Mouse (Mus musculus) ZHBTc4 (cell line): ENCODE data around the gene R3hdm2.

ENCODE experiments used
- DNase-seq: peaks from one replicate; pipeline ENCODE4 v3.0.0-alpha.2; 2011; ENCODE audit warnings: low read depth, low spot score

Gene R3hdm2

DNA sequence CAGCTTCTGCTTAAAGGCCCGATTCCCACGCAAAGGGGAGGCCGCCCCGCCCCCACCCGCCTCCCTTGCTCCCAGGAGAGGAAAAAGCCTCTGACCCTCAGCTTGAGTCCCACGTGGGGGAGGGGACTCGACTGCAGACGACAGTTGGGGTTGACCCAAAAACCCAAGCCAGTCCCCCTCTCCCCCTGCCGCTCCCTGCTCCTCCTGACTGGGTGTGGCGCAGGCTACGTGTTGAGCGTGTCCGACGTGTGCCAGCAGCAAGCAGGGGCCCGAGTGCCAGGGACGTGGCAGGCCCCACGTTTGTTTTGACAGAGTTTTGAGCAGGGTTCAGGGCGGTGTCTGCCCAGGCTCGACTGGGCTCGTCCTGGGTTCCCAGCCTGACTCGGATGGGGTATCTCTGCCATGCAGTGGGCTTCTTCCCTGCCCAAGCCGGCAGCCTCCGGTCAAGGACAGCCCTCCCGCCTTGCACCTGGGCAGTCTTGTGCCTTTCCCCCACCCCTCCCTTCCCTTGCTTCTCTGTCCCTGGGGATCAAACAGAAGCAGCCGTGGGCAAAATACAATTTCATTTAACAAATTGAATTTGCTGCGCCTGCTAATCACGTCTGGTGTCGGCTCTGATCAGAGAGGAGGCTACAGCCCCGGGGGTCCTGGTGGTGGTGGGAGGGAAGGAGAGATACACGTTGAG lies 136.6 kb downstream of the R3hdm2 start:
- DNase-seq, result peak; percentile 65

DNA sequence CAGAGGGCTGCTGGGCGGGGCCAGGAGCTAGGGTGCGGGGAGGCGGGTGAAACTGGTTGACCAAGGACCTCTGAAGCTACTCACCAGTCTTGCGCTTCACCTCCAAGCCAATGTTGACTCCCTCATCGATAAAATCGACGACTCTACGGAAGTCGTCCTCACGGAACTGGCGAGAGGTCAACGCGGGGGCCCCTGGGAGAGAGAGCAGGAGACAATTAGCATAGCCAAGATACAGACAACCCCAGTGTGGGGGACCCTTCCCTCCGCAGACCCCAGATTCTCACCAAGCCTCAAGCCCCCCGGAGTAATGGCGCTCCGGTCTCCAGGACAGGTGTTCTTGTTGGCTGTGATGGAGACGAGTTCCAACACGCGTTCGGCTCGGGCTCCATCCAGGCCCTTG lies 137.8 kb downstream of the R3hdm2 start:
- peak; percentile 46 for DNase-seq

DNA sequence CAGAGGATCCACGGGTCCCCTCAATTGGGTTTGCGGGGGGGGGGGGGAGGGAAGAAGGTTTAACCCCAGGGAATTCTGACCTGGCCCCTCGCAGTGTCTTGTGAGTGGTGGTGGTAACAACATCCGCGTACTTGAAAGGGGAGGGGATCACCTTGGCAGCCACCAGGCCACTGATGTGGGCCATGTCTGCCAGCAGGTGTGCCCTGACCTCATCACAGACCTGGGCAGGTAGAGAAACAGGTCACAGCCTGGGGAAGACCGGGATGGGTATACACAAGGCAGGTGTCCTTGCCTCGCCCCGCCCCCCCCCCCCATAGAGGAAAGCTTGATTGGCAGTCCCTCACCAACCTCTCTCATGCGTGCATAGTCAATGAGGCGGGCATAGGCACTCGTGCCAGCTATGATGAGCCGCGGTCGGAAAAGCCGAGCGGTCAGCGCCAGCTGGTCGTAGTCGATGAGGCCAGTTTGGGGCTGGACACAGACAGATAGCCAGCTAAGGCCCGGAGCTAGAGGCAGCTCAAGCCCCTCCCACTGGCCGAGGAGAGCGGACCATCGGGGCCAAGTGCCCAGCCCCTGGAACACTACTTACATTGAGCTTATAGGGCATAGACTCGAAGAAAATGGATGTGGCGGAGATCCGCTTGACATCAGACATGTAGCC lies 139.0 kb downstream of the R3hdm2 start:
- no peak for DNase-seq

DNA sequence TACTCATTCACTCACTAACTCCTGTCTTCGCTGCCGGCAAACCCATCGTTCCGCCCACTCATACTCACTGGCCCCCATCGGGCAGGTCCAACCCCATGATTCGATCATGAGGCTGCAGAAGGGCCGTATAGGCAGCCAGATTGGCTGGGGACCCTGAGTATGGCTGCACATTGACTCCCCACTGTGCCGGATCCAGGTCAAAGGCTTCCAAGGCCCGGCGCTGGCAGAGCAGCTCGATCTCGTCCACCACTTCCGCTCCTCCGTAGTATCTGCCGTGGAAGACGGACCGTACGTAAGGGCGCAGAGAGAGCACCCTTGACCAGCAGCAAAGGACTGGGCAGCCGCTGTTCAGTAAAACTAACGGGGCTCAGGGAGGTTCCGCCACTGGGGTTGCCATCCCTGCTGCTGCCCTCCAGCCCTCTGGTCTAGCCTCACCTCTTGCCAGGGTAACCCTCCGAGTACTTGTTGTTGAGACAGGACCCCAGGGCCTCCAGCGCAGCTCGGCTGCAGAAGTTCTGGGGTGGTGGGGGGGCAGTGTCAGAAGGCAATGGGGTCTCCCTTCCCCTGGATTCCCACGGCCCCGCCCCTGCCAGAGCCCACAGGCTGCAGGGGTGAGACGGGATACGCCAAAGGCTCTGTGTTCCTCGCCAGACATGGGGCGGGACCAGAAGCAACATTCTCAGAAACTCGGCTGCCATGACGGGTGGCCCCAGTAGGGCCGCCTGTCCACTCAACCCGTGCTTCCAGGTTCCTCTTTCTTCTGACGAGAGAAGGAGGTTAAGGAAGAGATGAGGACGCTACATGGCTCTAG lies 140.0 kb downstream of the R3hdm2 start:
- DNase-seq, result peak; percentile 55

DNA sequence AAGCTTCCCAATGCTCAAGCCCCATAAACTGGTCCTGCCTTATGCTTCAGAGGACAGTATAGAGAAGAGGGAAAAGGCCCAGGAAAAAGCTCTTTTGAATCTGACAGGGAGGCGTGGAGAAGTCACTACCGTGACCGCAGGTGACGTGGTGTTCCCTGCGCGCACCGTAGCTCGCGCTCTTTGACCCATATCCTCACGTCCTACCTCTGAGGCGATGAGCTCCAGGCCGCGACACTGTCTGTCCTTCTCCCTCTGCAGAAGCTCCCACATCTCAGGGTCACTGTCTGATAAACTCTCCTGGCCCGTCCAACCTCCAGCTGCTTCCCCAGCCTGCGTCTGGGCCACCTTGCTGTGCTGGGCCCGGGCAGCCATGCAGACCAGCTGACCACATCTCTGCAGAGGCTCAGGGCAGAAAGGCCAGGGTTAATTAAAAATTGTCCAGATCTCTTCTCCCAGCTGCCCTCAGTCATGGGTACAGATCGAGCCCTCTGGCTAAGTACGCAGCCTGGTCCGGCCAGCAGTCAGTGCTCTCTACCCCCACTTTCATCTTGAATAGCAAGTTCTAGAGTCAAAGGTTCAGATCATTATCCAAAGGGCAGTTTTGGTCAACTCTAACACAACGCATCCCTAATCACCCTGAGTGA lies 140.7 kb downstream of the R3hdm2 start:
- DNase-seq, result no peak

DNA sequence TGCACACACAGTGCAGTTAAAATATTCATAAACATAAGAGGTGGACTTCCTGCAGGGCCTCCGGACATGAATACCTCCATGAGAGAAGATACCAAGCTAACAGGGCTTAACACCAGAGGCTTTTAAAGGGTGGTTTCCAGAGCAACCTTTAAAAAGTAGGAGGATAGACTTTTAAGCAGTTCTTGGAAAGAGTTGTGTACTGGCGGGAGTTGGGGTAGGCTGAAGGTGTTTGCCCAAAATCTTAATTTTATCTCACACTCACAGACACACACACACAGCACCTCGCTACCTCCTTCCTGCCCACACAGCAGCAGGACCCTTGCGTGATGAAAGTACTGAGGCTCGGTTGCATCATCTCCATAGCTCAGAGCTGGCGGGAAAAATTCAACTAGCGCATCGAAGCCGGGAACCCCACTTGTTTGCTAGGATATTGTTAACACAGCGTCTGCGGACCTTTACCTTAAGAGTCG lies 141.5 kb downstream of the R3hdm2 start:
- DNase-seq, result no peak

DNA sequence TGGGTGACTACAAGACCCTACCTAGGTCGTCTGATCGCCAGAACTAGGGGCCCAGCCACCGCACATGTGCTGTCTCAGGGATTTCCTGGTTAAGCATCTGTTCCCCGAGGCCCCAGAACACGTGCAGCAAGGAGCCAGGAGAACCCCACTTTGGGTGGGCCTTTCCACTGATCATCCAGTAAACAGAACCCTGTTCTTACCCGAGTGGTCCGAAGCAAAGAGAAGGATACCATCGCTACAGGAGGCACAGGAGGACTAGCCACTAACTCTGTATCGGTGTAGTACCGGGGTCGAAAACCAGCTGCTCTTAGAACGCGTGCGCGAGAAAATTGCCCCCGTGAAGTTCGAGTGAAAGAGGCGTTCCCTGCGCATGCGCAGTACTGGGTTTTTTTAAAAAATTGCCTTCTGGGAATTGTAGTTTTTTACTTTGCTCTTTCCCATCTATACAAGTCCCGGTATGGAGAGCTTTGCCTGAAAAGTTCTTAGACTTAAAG lies 142.0 kb downstream of the R3hdm2 start, which contains the start of gene Shmt2:
TSS of gene Shmt2 (minus strand) at position 357 of the 494 bp plus-strand sequence.
- DNase-seq, result peak; percentile 96

DNA sequence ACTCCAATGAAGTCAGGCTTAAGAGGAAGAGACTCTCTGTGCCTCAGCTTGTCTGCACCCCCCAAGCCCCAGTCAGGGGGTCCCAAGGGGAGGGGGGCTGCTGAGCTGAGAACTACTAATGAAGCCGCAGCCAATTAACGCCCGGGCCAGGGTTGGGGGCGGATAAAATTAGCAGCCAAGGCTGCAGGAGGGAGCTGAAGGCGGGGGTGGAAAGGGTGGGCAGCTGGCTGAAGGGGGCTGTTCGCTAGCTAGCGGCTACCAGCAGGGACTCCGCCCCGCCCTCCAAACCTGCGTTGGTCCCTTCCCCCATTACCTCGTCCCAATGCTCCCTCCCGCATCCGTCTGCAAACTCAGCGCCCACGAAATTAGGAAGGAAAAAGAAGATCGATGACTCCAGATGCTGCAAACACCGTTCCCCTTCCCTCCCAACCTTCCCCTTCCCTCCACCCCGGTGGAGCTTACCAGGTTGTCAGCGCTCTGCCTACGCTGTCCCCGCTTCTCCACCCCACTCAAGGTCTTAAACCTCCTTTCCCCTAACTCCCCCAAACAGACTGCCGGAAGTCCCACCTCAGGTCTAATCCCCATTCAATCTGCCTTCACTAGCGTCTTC lies 144.6 kb downstream of the R3hdm2 start:
- DNase-seq, result no peak

DNA sequence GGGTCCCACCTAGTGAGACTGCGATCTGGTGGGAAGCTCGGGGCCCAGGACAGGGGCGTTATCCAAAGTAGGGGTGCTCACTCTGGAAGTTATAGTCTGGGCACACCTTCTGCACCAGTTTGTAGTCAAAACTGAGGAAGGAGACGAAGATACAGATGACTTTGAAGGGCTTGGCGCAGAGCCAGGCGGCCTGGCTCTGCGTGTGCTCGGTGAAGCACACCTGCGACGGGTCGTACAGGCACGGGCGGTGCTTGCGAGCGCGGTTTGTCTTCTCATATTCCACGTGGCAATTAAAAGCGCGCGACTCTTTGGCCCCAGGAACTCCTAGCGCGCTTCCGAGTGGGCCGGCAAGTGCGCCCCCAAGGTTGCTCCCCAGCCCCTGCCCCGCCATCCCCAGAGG lies 145.9 kb downstream of the R3hdm2 start:
- peak; percentile 56 for DNase-seq

DNA sequence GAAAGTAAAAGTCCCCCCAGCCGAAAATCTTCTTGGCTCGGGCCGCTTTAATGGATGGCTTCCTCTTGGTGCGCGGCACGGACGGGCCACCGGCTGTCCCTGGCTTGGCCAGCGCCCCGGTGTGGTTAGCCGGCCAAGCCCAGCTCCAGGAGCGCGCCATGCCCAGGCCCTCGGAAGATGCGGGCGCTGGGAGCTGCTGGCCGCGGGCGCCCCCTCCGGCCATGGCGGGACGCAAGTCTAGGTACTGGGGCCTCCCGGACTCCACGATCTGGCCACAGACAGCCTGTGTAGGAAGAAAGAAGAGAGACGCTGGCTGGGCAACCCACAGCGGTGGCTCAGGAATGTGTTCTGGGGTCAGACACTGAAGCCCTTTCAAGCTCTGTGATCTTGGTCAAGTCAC lies 146.6 kb downstream of the R3hdm2 start:
- DNase-seq, result peak; percentile 72

DNA sequence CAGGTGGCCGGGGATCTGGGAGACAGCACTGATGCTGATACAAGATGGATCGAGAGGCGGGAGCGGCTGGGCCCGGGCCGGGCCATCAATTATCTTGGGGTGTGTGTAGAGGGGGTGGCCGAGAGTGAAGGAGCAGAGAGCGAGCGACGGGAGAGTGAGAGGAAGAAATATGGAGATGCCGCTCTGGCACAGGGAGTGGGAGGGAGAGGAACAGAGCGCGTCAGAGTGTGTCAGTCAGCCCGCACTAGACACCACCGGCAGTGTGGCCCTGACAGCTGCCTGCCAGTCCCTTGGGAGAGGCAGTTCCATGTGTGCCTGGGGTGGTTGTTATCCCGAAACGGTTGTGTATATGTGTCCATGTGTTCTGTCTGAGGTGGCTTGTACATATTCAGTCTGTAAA lies 147.4 kb downstream of the R3hdm2 start:
- no peak for DNase-seq

DNA sequence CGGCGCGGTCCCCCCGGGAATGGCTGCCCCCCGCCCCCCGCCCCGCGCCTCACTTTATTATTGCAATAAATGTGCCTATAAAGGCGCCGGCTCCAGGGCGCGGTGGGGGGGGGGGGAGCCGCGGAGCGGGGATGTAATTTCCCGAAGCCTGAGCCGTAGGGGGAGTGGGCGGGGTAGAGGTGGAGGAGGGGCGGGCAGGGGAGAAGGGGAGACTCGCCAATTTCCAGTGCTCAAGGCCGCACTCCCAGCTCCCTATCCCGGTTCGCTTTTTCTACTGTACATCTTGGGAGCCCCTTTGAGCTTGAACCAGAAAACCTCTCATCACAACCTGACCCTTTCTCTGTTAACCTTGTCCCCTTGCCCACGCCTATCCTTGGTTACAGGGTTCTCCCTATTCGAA lies 150.8 kb downstream of the R3hdm2 start:
- DNase-seq, result no peak

DNA sequence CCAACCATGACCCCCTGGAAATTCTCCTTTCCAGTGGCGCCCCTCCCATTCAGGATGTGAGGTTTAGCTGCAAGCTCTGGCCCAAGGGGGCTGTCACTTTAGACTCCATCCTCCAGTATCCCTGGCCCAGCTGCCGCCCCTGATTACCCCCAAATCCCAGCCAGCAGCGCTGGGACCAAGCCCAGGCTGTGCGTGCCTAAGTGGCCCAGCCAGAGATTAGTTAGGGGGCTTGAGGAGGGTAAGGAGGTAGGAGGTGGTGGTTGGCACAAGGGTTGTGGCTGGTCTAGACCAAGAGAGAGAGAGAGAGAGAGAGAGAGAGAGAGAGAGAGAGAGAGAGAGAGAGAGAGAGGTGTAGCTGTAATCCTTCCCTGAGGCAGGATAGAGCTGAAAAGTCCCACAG lies 151.4 kb downstream of the R3hdm2 start:
- DNase-seq, result no peak

DNA sequence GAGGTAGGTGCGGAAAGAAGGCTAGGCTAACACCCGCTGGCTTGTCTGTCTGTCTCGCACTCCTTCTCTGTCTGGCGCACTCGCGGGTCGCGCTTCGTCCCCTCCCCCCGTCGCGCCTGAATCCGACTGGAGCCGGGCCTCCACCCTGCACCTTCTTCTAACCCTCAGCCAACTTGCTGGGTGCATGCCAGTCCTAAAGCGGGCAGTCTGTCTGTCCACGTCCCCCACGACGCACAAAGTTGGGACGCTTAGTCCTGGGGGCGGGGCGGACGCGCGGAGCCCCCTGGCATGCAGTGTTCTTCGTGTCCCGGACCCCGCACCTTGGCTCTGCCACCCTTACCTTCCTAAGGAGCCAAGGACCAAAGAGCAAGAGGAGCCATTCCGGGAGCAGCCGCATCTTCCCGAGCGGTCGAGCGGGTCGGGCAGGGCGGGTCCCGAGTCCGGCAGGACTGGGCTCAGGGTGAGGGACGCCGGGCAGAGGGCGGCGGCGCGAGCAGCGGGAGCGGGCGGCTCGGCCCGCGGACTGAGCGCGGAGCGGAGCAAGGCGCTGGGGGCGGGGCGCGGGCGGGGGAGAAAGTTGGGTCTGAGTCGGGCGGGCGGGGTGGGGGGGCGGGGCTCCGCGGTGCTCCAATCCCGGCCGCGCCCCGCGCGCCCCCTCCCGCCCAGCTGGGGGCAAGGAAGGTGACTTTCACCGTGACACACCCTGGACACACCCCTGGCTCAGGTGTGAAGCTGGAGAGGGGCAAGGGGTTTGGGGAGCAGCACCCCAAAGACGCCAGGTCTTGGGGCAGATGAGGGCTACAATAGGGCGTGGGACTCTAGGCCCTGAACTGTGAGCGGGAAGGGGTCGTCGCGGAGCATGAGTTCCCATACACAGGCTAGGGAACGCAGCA lies 154.2 kb downstream of the R3hdm2 start, which contains the start of gene Nxph4:
TSS of gene Nxph4 (minus strand) at position 524 of the 893 bp plus-strand sequence.
- DNase-seq, result peak; percentile 53

DNA sequence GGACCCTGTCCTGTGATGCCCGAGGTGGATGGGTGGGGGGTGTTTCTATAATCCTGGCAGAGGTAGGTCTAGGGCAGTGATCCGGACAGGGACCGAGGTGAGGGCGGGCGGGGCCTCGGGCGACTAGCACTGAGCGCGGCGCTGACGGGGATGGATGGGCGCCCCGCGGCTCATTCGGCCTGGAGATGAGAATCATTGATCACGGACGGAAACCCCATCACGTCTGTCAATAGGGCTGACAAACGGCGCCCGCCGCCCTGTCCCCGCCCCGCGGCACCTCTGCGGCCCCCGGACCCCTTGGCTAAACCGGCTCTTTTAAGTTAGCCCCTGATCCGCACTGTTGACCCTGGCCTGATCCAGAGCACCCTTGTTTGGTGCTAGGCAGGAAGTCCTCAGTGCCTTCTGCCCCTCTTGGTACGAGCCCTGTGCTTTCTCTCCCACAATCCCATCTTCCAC lies 154.8 kb downstream of the R3hdm2 start:
- peak; percentile 65 for DNase-seq

DNA sequence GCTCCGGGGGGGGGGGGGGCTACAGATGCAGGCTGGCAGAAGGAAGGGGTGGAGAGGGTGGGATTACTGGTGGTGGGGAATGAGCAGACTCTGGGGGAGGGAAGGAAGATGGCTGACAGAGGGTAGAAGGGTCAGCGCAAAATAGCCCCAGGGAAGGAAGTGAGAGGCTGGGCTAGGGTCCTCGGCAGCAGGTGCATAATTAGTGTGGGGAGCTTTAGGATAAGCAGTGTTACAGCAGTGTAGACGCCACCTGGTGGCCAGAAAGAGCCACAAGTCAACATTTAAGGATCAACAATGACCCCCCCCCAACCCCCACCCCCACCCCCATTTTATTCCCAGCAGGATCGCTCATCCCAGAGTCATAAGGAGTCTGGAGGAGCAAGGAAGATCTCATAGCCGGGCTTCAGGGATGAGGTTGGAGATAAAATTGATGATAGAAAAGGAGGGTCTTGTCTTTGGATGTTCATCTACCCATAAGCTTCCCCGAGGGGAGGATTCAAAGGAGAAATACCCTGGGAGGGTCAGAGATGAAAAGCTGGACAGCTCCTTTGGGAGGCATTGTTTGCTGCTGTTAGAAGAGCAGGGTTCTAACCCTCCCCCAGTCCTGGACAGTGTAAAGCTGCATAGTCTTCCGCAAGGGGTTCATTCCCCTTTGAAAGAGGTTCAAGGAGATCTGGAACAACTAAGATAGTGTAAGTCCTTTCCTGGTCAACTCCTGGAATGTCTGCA lies 156.6 kb downstream of the R3hdm2 start:
- DNase-seq, result peak; percentile 75

DNA sequence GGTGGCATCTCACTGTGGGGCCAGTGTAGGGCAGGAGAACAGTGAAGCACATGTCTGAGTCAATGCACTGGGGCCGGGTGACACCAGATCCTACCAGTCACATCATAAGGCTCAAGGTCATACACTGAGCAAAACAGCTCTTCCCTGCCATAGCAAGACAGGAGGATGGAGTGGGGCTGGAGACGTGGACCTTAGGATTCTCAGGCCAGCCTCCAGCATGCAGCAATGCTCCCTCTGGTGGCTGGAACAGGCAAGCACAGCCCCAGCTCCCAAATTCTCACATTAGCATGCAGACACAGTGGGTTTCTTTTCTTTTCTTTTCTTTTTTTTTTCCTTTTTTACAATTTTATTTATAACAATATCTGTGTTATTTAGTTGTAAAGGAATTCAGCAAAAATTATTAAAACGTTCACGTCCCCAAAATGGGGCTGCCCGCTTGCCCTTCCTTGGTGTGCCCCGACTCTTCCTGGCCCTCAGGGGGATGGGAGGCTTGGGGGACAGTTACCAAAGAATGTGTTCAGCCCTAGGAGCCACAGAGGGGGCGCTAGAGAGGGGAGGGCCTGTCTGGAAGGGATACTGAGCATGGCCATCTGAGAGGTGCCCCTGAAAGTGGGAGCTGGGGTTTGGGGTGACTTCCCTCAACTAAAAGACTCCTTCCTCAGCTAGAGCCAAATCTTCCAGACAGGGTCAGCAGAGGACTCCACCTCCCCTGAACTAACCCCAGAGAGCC lies 157.9 kb downstream of the R3hdm2 start:
- DNase-seq, result peak; percentile 89

DNA sequence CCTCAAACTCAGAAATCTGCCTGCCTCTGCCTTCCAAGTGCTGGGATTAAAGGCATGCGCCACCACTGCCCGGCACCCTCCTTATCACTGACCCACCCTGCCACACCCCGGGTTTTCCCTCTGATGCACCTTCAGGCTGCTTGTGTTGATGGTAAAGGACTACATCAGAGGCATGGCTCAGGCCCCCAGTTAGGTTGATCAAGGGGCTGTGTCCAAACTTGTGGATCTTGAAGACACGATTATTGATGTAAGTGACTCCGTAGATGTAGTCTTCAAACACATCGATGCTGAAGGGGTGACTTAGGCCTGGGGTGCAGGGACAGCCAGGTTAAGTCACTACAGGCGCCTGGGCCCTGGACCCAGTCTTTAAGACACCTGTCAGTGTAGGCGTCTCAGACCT lies 161.4 kb downstream of the R3hdm2 start:
- DNase-seq, result no peak

DNA sequence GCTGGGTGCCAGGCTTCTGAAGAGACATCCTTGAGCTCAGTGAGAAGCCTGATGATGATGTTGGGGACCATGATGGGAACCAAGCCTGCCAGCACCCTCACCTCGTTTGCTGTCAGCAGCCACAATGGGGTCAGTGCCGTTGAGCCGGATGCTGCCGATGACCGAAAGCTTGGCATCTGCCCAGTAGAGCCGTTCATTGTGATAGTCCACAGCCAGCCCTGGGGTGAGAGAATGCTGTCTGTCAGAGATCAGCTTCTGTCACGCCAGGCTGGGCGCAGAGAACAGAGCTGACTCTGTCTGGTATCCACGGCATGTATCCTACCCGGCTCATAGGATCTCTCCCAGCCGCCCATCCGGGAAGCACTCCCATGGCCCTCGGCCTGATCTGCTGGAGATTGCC lies 162.0 kb downstream of the R3hdm2 start:
- no peak for DNase-seq
